Mouse (Mus musculus) c-Kit-negative CD71-positive TER-119-positive erythroid progenitor cells, embryonic 14.5 days (primary cell): ENCODE results near the gene Hoxd8.

Source experiments
- DNase-seq: peaks from one replicate; pipeline ENCODE4 v3.0.0-alpha.2; 2013; ENCODE audit warnings: low read depth, low spot score

Gene Hoxd8

DNA sequence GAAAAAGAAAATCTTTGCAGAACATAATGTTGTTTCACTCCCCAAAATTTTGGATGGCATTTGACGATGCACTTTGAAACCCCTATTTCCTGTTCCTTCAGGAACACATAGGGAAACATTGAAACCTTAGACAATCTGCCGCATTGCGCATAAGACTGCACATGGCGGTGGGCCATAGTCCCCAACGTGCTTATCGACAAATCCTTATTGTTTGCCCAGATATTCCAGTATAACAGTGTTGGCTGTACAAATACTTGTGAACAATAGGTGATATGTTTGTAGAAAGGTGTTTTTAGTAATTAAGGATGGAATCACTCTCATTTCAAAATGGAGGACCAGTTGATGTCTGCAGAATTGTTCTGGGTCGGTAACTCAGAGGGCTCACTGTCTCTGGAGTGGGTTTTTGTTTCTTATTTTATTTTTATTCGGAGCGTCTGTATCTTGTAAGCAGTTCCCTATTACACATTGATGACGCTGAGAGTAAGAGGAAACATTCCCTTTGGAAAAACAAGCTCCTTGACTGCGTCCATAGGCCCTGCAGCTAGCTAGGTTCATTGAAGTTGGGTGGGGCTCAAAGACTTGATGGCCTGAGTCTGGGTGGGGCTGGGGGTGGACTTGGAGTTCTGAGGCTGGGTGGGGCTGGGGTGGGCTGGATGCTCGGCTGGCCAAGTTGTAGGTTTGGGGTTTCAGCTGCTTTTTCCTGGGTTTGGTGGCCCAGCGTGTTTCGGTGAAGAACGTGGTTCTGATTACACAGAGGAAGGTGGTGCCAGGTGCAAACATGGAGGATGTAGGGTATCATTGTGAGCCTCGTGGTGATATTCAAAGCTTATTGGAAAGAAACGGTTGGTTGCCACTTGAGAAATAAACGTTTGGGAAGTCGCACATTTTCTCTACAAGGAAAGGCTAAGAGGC lies 9.1 kb downstream of the Hoxd8 start:
- no peak for DNase-seq

- DNase-seq: no peak
These were observed 9.9 kb downstream of the Hoxd8 start for GRCm38 (mm10) chr2:74714156-74714789.

DNA sequence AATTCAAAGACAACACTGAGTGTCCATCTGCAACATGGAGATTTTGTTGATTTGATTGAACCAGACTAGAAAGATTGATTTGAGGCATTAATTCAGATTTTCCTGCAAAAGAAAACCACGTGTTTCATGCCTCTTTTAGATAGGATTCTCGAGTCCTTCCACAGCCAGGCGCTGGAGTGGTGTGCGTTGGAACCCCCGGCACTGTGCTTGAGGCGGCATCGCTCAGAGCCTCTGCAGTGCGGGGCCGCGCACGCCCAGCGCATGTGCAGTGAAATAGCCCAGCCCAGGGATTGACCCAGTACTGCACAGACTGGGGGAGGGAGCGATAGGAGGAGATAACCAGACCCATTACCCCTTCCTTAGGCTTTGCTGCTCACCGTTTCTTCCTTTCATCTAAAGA lies 10.5 kb downstream of the Hoxd8 start:
- no peak for DNase-seq

DNA sequence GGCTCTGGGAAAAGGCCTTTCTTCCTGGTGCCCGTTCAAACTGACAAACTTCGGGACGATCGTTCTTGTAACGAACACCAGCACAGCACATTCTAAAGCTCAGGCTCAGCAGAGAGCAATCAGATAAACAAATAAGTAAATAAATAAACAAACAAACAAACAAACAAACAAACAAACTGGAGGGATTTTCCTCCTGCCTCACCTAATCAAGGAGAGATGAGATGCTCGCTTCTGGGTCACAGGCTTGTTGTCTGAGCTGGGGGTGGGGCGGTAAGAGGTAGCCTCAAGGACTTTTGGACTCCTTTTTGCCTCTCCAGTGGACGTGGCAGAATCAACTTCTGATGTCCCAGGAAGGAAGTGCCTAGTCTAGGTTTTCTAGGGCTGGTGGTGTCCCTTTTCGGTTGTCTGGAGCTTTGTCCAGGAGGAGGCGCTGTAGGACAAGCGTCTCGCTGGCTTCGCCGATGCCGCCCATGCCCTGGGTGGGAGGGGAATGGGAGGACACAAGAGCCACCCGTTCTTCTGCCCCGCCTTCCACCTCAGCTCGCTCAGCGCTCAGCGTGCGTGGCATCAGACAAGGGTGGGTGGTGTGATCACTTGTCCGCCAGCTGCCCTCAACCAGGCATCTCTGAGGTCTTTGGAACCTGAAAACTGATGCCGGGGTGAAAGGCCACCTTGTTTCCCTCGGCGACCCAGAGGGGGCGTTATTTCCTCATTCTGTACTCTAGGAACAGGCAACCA lies 11.3 kb downstream of the Hoxd8 start:
- DNase-seq: no peak

- no peak for DNase-seq
These were observed 16.0 kb downstream of the Hoxd8 start for GRCm38 (mm10) chr2:74720384-74720783.

DNA sequence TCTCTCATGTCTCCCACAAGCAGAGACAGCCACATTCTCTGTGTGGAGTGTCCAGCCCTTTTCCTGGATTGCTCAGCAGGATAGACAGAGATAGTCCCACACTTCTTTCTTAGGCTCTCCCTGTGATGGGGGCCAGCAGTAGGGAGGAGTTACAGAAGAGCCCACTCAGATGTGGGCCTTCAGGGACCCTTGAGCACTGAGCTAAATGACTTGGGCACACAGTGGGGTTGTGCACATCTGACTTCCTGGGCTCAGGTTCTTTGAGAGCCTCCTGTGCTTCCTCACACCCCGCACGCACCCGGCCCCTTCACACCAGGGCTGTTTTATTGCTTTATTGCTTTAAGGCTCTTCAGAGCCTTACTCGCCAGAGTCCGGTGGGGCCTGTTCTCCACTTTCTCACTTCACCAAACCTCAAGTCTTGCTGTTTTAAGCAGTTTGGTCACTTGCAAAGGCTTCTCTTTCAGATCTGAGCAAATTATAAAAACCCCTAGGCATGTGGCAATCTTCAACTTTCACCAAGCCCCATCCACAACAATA lies 16.6 kb downstream of the Hoxd8 start:
- DNase-seq: no peak

- no peak for DNase-seq
These were observed 17.5 kb downstream of the Hoxd8 start for GRCm38 (mm10) chr2:74721882-74722281.

- DNase-seq: no peak
These were observed 18.5 kb downstream of the Hoxd8 start for GRCm38 (mm10) chr2:74722949-74723348.

- DNase-seq: no peak
These were observed 20.0 kb downstream of the Hoxd8 start for GRCm38 (mm10) chr2:74724244-74725015.

DNA sequence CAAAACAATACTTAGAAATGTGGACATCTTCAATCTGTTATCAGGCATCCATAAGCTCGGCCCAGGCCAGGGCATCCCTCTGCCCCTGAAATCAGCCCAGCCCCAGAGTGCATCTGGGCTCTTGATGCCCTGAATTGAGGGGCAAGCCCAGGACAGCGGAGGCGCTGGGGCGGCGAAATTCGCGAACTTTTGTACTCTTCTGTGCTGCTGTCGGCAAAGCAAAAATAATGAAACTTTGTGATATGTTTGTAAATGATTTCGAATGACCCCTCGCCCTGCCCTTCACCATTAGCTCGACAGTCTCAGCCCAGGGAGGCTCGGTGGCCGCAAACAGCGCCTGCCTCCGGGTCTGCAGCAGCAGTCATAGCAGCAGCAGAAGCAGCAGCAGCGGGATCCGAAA lies 20.8 kb downstream of the Hoxd8 start:
- no peak for DNase-seq

DNA sequence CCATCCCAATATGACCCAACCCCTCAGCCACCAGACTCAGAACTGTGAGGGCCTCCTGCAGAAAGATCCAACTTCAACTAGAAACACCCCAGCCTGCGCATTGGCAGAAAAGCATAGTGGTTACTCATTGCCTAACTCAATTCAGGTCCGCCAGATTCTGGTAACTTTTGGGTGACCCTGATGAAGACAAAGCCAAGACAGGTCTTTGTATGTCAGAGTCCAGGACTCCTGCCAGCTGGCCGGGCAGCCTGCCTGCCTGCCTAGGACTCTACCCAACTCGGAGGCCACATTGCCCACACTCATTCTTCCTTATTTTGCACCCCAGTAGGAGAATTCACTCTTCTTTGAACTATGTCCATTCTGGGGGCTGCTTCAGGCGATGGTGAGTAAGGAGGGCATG lies 22.1 kb downstream of the Hoxd8 start, which contains the start of gene Gm28230:
Gm28230 (plus strand) TSS at position 178 of the 400 bp plus-strand sequence.
- no peak for DNase-seq

GRCm38 (mm10) chr2:74726973-74727639 lies 22.7 kb downstream of the Hoxd8 start:
- no peak for DNase-seq

DNA sequence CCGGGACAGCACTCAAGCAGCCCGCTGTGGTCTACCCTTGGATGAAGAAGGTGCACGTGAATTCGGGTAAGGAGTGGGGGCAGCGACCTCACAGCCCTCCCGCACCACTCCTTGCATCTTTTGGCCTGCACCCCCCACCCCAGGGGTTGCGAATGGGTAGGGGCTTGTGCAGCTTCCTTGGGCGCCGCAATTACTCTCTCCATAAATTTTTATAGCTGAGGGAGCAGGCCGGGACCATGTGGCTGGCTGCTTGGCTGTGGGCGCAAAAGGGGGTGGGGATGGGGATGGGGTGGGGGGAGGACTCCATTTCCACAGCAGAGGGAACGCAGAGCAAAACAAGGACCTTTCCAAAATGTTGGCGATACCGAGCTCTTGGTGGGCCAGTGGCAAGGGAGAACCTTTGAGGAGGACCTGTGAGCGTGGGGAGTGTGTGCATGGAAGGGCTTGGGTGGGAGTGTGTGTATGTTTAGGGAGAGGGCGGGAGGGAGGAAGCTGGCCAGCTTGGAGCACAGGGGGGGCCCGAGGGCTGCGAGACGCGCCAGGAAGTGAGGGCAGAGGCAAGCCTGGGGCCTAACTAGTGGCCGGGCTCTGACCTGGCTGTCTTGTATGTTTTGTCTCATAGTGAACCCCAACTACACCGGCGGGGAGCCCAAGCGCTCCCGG lies 23.4 kb downstream of the Hoxd8 start:
- DNase-seq: no peak

DNA sequence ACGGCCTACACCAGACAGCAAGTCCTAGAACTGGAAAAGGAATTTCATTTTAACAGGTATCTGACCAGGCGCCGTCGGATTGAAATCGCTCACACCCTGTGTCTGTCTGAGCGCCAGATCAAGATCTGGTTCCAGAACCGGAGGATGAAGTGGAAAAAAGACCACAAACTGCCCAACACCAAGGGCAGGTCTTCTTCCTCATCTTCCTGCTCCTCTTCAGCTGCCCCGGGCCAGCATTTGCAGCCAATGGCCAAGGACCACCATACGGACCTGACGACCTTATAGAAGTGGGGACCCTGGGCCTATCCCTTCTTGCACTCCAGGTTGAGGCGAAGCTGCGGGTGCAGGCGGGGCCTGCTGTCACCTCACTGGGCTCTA lies 23.9 kb downstream of the Hoxd8 start:
- DNase-seq: no peak

DNA sequence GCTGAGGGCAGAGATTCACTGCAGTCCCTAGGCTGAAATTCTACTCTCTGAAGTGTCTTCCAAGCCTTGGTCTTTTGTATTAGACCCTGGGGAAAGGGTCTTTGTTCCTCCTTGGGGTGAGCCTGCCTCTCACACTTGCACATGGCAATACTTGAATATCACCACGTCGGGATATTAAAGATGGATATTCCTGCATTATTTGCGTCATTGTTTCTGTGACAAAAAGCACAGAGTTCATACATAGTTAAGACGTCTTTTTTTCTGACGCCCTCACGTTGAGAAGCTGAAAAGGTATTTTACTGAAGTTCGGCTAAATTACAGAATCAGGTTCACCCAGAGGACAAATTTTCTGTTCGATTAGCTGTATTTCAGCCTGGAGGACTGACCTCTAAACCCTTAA lies 25.9 kb downstream of the Hoxd8 start:
- DNase-seq: no peak

GRCm38 (mm10) chr2:74731055-74731454 lies 26.6 kb downstream of the Hoxd8 start:
- no peak for DNase-seq

GRCm38 (mm10) chr2:74731799-74732512 lies 27.5 kb downstream of the Hoxd8 start:
- no peak for DNase-seq

GRCm38 (mm10) chr2:74732513-74733316 lies 28.3 kb downstream of the Hoxd8 start:
- DNase-seq: no peak

- DNase-seq: no peak
These were observed 28.9 kb downstream of the Hoxd8 start for GRCm38 (mm10) chr2:74733317-74733661.
